Mouse (Mus musculus) c-Kit-positive CD71-negative TER-119-negative erythroid progenitor cells, embryonic 14.5 days (primary cell): Measurements from ENCODE around the gene Ltbp3.

Source experiments
- DNase-seq: peaks from one replicate; pipeline ENCODE4 v3.0.0-alpha.2; 2013; ENCODE audit warnings: low read depth

Gene Ltbp3

GRCm38 (mm10) chr19:5740320-5741317, at the start of gene Ltbp3:
Gene Ltbp3, plus strand, starts transcription at chr19:5740904.
- DNase-seq = no peak

- no peak for DNase-seq
Measured at GRCm38 (mm10) chr19:5691601-5692000, 49.1 kb upstream of the Ltbp3 start.

DNA sequence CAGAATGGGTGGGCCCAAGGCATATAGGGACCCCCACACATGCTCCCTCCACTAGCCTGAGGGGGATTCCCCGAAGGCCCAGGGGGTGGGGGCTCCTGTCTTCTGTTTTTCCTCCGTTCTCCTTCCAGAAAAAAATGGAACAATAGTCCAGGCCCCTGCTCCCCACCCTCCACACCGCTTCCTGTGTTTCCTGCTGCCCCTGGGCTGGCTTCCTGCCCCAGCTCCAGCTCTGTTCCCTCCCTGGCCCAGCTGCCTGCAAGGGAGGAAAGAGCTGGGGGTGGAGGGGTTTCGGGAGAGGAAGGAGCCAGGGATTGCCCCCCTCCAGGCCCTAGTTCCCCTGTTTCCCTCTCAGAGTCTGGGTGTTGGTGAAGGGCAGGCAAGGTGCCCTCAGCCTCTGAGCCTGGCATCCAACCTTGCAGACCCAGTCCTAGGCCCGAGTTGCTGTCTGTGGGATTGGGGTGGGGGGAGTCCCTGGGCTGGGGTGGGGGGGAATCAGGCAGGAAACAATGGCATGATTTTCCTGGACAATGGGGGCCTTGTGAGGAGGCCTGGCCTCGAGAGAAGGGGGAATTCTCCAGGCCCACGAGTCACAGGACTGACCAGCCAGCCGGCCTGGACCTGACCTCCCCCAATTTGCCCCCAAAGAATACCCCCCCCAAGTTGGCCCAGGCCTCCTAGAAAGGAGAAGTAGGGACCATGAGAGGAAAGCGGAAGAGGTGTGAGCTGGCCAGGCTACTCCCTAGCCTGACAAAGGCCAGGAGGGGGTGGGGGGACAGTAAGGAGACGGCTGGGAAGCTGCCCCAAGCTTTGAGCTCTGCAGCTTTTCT, 48.4 kb upstream of the Ltbp3 start:
- no peak for DNase-seq

- no peak for DNase-seq
Measured at GRCm38 (mm10) chr19:5692913-5693396, 47.7 kb upstream of the Ltbp3 start.

DNA sequence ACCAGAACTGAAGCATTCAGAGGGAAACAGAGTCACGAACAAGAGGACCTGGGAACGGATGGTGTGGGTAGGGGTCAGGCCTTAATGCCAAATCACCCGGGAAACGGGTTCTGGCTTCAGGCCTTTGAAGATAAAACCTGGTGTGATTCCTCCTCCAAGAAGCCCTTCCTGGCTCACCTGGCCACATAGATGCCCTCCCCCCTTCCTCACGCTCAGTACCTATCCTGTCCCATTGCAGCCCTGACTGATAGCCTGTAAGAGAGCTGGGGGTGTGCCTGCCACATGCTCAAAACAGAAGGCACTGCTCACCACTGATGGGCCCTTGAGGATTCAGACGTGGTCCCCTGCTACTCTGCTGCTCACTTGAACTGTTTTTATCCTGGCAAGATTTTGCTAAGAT, 46.9 kb upstream of the Ltbp3 start:
- no peak for DNase-seq

GRCm38 (mm10) chr19:5695849-5696462, 44.7 kb upstream of the Ltbp3 start:
- no peak for DNase-seq

- DNase-seq = no peak
Measured at GRCm38 (mm10) chr19:5704163-5704800, 36.4 kb upstream of the Ltbp3 start, which contains the start of gene Kcnk7. Gene Kcnk7, plus strand, starts transcription at chr19:5704367.

DNA sequence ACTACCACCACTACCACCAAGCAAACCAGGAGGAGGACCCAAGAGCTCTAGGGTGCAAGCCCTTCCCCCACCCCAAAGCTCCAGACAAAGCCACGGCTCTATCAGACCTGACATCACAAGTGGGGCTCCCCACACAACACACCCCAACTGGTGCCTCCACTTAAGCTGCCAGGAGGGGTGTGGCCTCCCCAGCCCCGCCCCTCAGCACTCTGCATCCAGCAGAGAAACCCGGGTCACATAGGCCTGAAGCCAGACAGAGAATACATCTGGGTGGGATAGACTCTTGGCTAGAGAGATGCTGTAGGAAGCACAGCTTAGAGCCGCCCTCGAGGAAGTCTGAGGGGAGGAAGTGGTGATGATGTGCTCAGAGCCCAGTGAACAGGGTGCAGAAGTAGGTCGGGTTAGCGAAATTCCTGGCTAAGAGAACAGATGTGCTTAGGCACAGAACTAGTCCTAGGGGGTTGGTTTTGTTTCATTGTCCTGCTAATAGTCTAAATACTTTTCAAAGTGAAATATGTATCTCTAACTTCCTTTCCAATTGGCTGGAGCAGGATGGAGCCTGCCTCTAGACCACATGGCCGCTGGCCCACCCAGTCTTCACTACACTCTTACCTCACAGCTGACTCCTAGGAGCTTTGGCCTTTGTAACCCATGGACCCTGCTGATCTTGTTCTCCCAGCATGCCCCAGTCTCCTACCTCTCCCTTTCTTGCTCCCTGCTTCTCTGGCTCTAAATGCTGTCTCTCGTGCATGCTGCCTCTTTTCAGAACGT, 35.7 kb upstream of the Ltbp3 start:
- DNase-seq = no peak

DNA sequence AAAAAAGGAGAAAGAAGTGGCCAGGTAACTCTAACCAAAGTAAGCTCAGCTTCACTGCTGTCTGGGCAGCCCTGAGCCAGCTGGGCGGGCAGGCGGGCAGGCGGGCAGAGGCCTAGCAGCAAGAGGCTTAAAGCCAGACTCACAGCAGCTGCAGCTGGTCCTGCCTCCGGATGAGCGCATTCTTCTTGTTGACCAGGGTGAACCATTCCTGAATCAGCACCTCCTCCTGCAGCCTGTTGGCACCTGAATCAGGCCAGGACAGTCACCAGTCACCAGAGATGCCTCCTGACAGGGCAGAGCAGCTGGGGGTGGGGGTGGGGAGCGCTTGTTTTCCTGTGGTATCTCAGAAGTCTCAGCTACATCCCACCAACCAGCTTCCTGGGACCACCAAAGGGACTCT, 30.6 kb upstream of the Ltbp3 start:
- DNase-seq = no peak

DNA sequence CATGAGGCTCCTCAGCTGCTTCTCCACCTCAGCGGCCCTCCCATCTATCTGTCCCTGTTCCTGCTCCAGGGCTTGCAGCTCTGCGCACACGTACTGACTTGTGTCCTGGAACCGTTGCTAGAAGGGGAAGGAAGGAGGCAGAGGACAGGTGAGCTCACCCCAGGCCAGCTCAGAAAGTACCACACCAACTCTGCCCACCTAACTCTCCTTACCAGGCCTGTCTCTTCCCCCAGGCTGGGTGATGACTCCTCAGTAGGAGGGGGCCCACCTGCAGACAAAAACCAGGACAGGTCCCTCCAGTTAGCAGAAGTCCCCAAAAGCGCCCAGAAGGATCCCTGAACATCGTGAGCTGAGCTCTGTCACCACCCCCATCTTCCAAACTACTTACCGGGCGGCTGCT, 30.1 kb upstream of the Ltbp3 start:
- DNase-seq = no peak

- no peak for DNase-seq
Measured at GRCm38 (mm10) chr19:5711218-5711617, 29.5 kb upstream of the Ltbp3 start.

DNA sequence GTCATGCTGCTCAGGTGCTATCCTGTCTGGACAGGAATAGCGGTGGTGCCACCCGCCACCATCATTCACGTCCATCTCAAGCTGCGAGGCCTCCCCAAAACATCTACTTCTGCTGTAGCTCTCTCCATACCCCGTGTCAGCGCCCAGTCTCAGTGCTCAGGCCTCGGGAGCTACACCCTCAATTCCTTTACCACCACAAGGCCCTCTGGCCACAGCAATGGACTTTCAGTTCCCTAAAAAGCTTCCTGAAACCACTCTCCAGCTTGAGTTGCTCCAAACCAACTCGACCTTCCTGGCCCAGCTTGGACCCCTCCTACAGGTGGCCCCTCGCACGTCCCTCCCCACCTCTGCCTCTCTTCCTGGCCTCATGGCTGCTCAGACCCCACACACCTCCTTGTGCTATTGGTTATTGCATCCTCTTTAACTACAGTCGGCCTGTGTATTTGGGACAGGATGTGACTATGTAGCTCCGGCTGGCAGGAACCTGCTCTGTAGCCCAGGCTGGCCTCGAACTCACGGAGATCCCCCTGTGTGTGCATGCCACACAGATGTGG, 28.7 kb upstream of the Ltbp3 start:
- DNase-seq = no peak

- DNase-seq = no peak
Measured at GRCm38 (mm10) chr19:5713255-5713654, 27.4 kb upstream of the Ltbp3 start.

- DNase-seq = no peak
Measured at GRCm38 (mm10) chr19:5713730-5714129, 27.0 kb upstream of the Ltbp3 start.

DNA sequence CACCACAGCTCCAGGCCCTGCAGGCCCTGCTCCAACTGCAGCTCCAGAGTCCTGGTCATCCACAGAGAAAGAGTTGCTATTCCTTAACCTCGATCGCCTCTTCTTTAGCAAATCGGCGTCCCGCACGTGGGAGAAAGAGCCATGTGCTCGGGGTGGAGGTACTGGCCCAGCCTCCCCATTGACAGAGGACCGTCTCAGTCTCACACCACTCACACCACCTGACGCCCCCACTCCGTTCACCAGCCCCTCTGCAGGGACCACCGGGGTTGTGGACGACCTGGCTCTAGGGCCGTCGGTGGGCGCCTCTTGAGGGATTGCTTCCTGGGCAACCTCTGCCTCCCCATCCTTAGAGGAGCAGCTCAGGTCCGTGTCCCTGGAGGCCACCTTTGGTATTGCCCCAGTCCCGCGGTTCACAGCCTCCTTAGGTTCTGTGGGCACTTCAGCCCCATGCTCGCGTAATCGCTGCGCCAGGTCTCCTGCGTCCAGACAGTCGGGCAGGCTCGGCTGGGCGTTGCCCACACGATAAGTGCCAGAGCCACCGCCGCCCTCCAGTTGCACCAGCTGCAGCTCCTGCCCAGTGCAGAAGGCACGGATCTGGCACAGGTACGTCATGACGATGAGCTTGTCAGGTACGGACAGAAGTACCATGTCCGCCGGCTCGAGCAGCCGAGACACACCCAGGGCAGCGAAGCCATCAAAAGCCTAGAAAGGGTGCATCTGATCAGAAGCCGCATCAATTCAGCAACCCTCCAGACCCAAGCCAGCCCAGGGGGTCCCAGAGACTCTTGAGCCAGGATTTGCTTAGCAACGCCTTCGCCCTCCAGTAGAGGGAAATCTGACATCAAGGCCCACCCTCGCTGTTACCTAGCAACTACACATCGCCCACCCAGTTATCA, 24.7 kb upstream of the Ltbp3 start:
- DNase-seq = no peak

DNA sequence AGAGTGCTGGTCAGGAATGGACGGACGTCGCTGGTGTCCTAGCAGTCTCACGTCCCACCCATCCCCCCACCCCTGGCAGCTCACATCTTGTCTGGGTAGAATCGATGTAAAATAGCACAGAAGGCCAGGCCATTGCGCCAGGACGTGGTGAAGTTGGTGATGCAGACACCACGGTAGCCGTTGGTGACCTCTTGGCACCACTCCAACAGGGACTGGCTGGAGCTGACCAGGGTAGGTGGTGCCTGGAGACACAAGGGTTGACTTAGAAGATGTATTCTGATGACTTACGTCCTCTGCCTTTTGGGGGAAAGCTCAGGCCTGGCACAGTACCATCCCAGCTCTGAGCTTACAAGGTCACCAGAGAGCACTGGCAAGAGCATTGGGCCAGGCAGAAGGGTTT, 23.7 kb upstream of the Ltbp3 start:
- DNase-seq = no peak

DNA sequence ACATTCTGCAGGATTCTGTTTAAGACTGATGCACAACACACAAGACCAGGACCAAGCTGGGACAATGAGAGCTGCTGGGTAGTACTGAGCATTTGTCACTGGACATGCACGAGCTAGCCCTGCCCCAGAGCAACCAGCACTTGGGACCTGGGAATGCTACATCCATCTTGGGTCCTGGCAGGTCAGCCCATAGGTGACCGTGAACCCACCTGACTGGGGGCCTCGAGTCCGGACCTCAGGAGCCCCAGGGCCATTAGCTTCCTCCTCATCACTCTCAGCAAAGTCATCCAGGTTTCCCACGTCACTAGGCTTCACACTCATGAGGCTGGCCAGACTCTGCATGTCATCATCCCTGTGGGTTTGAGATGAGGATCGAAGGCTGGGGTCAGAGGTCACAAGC, 19.5 kb upstream of the Ltbp3 start:
- DNase-seq = no peak

DNA sequence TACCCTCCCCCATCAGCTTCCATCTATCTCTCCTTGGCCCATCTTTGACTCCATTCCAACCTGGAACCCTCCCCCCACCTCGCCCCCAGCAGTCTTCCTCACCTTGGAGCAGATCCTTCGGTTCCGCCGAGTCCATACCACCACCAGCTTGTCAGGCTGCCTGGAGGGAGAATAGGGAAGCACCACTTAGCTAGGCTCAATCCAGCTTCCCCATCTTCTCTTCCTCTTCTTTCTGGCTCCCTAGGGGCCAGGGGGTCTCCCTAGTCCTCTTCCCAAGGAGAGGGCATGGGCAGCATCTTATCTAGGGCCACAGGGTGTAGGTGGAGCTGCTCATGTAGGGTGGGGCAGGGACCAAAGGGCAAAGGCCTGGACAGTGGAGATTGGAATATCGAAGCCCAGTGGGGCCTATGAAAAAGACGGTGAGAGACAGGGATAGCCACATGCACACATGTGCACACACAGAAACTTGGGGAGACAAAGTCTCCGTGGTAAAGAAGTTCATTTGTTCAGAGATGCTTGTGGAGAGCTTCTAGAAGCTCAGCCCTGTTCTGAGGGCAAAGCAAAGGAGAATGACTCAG, 17.8 kb upstream of the Ltbp3 start:
- DNase-seq = no peak

DNA sequence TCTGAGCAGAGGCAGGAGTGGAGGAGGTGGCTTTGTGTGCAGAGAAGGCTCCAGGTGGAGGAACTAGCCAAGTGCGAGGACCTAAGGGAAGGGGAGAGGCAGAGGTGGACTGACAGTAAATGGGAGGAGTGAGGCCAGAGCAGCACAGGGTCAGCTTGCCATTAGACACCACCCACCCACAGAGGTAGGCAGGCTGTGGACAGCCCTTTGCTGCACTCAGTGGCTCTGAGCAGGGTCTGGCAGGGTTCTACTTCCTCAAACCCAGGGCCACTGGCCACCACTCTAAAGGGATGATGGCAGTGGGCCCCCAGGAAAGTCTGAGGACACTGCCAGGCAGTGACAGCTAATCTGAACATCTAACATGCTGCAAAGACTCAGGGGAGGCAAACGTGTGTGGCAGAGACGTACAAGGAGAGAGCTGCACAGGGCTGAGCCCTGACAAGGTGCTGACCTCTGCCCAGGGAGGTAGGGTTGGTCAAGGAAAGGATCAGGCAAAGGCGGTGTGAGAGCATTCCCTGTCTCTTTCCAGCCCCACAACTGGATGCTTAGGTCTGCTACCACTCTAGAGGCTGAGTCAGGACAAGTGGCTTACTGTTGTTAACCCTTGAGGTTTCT, 16.7 kb upstream of the Ltbp3 start:
- DNase-seq = no peak
